Mouse (Mus musculus) midbrain, postnatal 0 days (tissue): ENCODE results near the gene Tmem63b. TPM values are rescaled to one million over a fixed set of nuclear protein-coding genes. Genes with fewer than 3 reads are reported as not detected.

Source experiments
- ATAC-seq: fragments of 200-750 bp; cut with Nextera tagmentation; 2 replicates; pipeline ENCODE4 v1.8.0; 2017; ENCODE audit warnings: moderate number of reproducible peaks, mild to moderate bottlenecking, moderate TSS enrichment, moderate library complexity; ENCODE audit not compliant: low FRiP score
- DNase-seq: peaks from one replicate; pipeline ENCODE4 v3.0.0-alpha.2; 2015; ENCODE audit warnings: low spot score
- H3K27ac ChIP-seq: fragments of 300-500 bp; sonication (generic); 2 replicates; pipeline ENCODE4 v1.5.1; 2014; ENCODE audit warnings: low read depth, mild to moderate bottlenecking, low read length, mixed read lengths
- H3K27me3 ChIP-seq: fragments of 300-500 bp; sonication (generic); 2 replicates; pipeline ENCODE4 v1.6.1; 2014; ENCODE audit warnings: low read length, control low read depth, mixed read lengths; ENCODE audit not compliant: insufficient read depth
- H3K36me3 ChIP-seq: fragments of 300-500 bp; sonication (generic); 2 replicates; pipeline ENCODE4 v1.6.1; 2014; ENCODE audit warnings: low read length, control low read depth, mixed read lengths; ENCODE audit not compliant: insufficient read depth
- H3K4me1 ChIP-seq: fragments of 300-500 bp; sonication (generic); 2 replicates; pipeline ENCODE4 v1.6.1; 2014; ENCODE audit warnings: mild to moderate bottlenecking, control low read depth, antibody characterized with exemption, low read length, mixed read lengths; ENCODE audit not compliant: insufficient read depth
- H3K4me2 ChIP-seq: fragments of 300-500 bp; sonication (generic); 2 replicates; pipeline ENCODE4 v1.6.1; 2014; ENCODE audit warnings: low read depth, mild to moderate bottlenecking, low read length, mixed read lengths; ENCODE audit not compliant: poor library complexity, severe bottlenecking
- H3K4me3 ChIP-seq: fragments of 300-500 bp; sonication (generic); 2 replicates; pipeline ENCODE4 v1.5.1; 2014; ENCODE audit warnings: low read depth, mild to moderate bottlenecking, low read length, moderate library complexity
- H3K9ac ChIP-seq: fragments of 300-500 bp; sonication (generic); replicated peaks from 2 replicates; pipeline ENCODE4 v1.6.1; 2014; ENCODE audit warnings: mild to moderate bottlenecking, low read length, moderate library complexity, mixed read lengths; ENCODE audit not compliant: poor library complexity, severe bottlenecking
- H3K9me3 ChIP-seq: fragments of 300-500 bp; sonication (generic); 2 replicates; pipeline ENCODE4 v1.6.1; 2016; ENCODE audit warnings: low read length, control low read depth
- CTCF ChIP-seq: IDR thresholded peaks from 2 replicates; pipeline ENCODE4 v1.5.1; 2016; ENCODE audit warnings: antibody characterized with exemption, mild to moderate bottlenecking
- WGBS: fragments of 180-500 bp; shearing (Covaris S2); extraction: QIAGEN DNeasy Blood & Tissue Kit; methylation state at CpG from one replicate; pipeline ENCODE4 v1.1.7; 2014; 5-methylcytosine and 5-hydroxymethylcytosine counted together
- polyA plus RNA-seq: library from polyadenylated mRNA; unstranded; fragments of >200 nt; fragmentation: Nextera tagmentation; extraction: Ambion mirVana; gene quantifications from 2 replicates; pipeline ENCODE4 v1.2.1, GENCODE M21; 2015
- total RNA-seq: library from RNA; depleted of rRNA; stranded (reverse); fragments of >200 nt; gene quantifications from 2 replicates; pipeline ENCODE4 v1.2.3, GENCODE M21; 2014

Tmem63b gene
- total and polyA plus RNA-seq, 2 experiments from 2014 or later: 149 to 213 TPM

GRCm38 (mm10) chr17:45695227-45696120 lies 8.8 kb upstream of the Tmem63b start:
- H3K36me3 ChIP-seq: 0 out of 2 replicates have a peak, but pooled peaks cover 6% of the 10 kb centered on the region
- no peaks in the 10 kb centered on the region for H3K27me3 ChIP-seq
- no peak overlapping the region for H3K27ac ChIP-seq
- DNase-seq (no peak), ATAC-seq (no peak)
- 85% methylated on average over 23 of the region's 23 CpGs for WGBS
- H3K4me1 ChIP-seq: no peaks in the 10 kb centered on the region
- no peak for TF ChIP-seq CTCF
- H3K9me3 ChIP-seq: no peaks in the 10 kb centered on the region
- H3K9ac ChIP-seq: no peak overlapping the region
- H3K4me3 ChIP-seq: no peak overlapping the region
- H3K4me2 ChIP-seq: no peak overlapping the region

- no peaks in the 10 kb centered on the region for H3K27me3 ChIP-seq
- 76% methylated on average over 18 of the region's 18 CpGs for WGBS
- no peak for TF ChIP-seq CTCF
- no peak overlapping the region for H3K27ac ChIP-seq
- H3K36me3 ChIP-seq: 0 out of 2 replicates have a peak, but pooled peaks cover 6% of the 10 kb centered on the region
- H3K4me1 ChIP-seq: no peaks in the 10 kb centered on the region
- ATAC-seq (no peak), DNase-seq (no peak)
- H3K9ac ChIP-seq: no peak overlapping the region
- H3K4me3 ChIP-seq: no peak overlapping the region
- H3K9me3 ChIP-seq: no peaks in the 10 kb centered on the region
- H3K4me2 ChIP-seq: no peak overlapping the region
These were observed 7.3 kb upstream of the Tmem63b start for GRCm38 (mm10) chr17:45693812-45694565.

- DNase-seq (no peak), ATAC-seq (no peak)
- Histone ChIP-seq H3K9me3 (no peaks in the 10 kb centered on the region), H3K36me3 (no peaks in the 10 kb centered on the region), H3K9ac (no peak overlapping the region), H3K27me3 (no peaks in the 10 kb centered on the region), H3K27ac (no peak overlapping the region), H3K4me2 (no peak overlapping the region), H3K4me3 (no peak overlapping the region), H3K4me1 (peaks cover 7% of the 10 kb centered on the region)
- TF ChIP-seq CTCF: no peak
- WGBS: 90% methylated on average over 5 of the region's 5 CpGs
These were observed 5.5 kb upstream of the Tmem63b start for GRCm38 (mm10) chr17:45692159-45692558.

GRCm38 (mm10) chr17:45690044-45690443 lies 3.3 kb upstream of the Tmem63b start:
- H3K4me1 ChIP-seq: peaks cover 11% of the 10 kb centered on the region
- no peak overlapping the region for H3K9ac ChIP-seq
- DNase-seq (no peak), ATAC-seq (no peak)
- no peak overlapping the region for H3K4me2 ChIP-seq
- H3K4me3 ChIP-seq: no peak overlapping the region
- 94% methylated on average over 4 of the region's 4 CpGs for WGBS
- no peaks in the 10 kb centered on the region for H3K36me3 ChIP-seq
- TF ChIP-seq CTCF: no peak
- H3K9me3 ChIP-seq: no peaks in the 10 kb centered on the region
- no peaks in the 10 kb centered on the region for H3K27me3 ChIP-seq
- no peak overlapping the region for H3K27ac ChIP-seq

GRCm38 (mm10) chr17:45689120-45689519 lies 2.4 kb upstream of the Tmem63b start:
- Histone ChIP-seq H3K27ac (no peak overlapping the region), H3K9me3 (no peaks in the 10 kb centered on the region), H3K4me3 (no peak overlapping the region), H3K4me1 (peaks cover 11% of the 10 kb centered on the region), H3K36me3 (no peaks in the 10 kb centered on the region), H3K4me2 (no peak overlapping the region), H3K27me3 (no peaks in the 10 kb centered on the region), H3K9ac (no peak overlapping the region)
- 92% methylated on average over 9 of the region's 9 CpGs for WGBS
- TF ChIP-seq CTCF: no peak
- no peak for ATAC-seq
- no peak for DNase-seq
